Mouse (Mus musculus): Measurements from ENCODE around the gene Ndst2. TPM values are rescaled to one million over a fixed set of nuclear protein-coding genes. Genes with fewer than 3 reads are reported as not detected.

The Ndst2 gene
- polyA plus RNA-seq, 1 experiment: 33.3 TPM

GRCm38 (mm10) chr14:20738511-20738910, 4.1 kb upstream of the Ndst2 start:
- DNase-seq (ENCODE audit: low read depth): no peak

DNA sequence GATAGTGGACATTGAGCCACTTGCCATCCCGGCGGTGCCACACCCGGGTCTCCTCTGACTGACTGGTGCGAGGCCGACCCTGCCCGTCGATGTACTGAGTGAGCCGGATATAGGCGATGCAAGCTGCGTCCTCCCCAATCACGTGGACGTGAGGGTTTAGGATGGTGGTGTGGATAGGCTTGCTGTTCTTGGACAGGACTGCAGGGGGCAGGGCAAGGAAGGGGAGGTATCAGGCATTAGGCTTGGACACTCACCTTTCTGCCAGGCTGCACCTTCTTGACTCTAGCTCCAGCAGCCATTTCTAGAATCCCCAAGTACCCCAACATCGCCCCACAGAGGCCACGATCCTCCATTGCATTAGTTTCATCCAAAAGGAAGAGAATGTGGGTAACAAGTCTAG, 2.9 kb upstream of the Ndst2 start:
- DNase-seq (ENCODE audit: low read depth): peak; percentile 40
- TF ChIP-seq CTCF (IDR thresholded peaks at IDR 0.05; ENCODE audit: borderline replicate concordance, extremely low read depth, insufficient read depth, insufficient read length) (peak; percentile 65), POLR2A (IDR thresholded peaks at IDR 0.05; ENCODE audit: borderline replicate concordance, extremely low read depth, insufficient read depth, insufficient read length, poor library complexity, severe bottlenecking) (no peak)

More at GRCm38 (mm10) chr14:20738511-20738910, 4.1 kb upstream of the Ndst2 start:
- no peak for TF ChIP-seq CTCF (IDR thresholded peaks at IDR 0.05; ENCODE audit: borderline replicate concordance, extremely low read depth, insufficient read depth, insufficient read length)
- TF ChIP-seq POLR2A (IDR thresholded peaks at IDR 0.05; ENCODE audit: borderline replicate concordance, extremely low read depth, insufficient read depth, insufficient read length, poor library complexity, severe bottlenecking): no peak

GRCm38 (mm10) chr14:20735892-20736390, 1.6 kb upstream of the Ndst2 start:
- no peak for DNase-seq (ENCODE audit: low read depth)
- no peak for TF ChIP-seq POLR2A (IDR thresholded peaks at IDR 0.05; ENCODE audit: borderline replicate concordance, extremely low read depth, insufficient read depth, insufficient read length, poor library complexity, severe bottlenecking)
- no peak for TF ChIP-seq CTCF (IDR thresholded peaks at IDR 0.05; ENCODE audit: borderline replicate concordance, extremely low read depth, insufficient read depth, insufficient read length)

GRCm38 (mm10) chr14:20735052-20735451, 690 bp upstream of the Ndst2 start:
- no peak for DNase-seq (ENCODE audit: low read depth)
- TF ChIP-seq POLR2A (IDR thresholded peaks at IDR 0.05; ENCODE audit: borderline replicate concordance, extremely low read depth, insufficient read depth, insufficient read length, poor library complexity, severe bottlenecking) (no peak), CTCF (IDR thresholded peaks at IDR 0.05; ENCODE audit: borderline replicate concordance, extremely low read depth, insufficient read depth, insufficient read length) (no peak)

DNA sequence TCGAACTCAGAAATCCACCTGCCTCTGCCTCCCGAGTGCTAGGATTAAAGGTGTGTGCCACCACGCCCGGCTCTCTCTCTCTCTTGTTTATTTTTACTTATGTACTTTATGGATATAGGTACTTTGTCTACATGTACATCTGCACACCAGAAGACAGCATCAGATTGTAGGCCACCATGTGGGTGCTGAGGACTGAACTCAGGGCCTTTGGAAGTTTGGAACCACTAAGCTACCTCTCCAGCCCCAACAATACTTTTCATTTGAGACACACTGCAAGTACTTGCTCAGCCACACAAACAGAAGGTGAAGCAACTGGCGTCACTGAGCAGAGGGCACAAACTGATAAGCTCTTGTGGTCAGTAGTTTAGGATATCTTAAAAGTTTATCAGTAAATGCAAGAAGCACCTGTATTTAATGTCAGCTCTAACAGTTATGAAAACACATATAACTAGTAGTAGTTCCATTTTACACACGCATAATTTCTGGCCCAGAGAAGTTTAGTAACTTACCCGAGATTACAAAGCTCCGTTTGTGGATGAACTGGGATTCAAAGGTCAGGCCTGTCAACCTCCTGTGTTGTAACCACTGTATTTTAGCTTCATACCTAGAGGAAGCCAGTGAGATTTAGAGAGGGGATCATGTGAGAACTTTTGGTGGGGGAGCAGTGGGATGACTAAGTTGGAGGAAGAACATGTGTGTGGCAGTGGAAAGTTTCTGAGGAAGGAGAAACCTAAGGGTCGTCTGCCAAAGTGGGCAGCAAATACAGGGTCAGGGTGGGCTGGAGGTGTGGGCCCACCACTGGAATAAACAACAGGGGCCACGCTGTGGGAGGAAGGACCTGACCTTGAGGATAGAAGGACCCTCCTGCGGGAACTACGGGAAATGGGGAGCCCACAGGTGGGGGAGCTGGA, 1.1 kb downstream of the Ndst2 start:
- no peak for DNase-seq (ENCODE audit: low read depth)
- TF ChIP-seq CTCF (IDR thresholded peaks at IDR 0.05; ENCODE audit: borderline replicate concordance, extremely low read depth, insufficient read depth, insufficient read length) (no peak), POLR2A (IDR thresholded peaks at IDR 0.05; ENCODE audit: borderline replicate concordance, extremely low read depth, insufficient read depth, insufficient read length, poor library complexity, severe bottlenecking) (no peak)

- TF ChIP-seq CTCF (IDR thresholded peaks at IDR 0.05; ENCODE audit: borderline replicate concordance, extremely low read depth, insufficient read depth, insufficient read length): no peak
- no peak for TF ChIP-seq POLR2A (IDR thresholded peaks at IDR 0.05; ENCODE audit: borderline replicate concordance, extremely low read depth, insufficient read depth, insufficient read length, poor library complexity, severe bottlenecking)
- no peak for DNase-seq (ENCODE audit: low read depth)
These were observed 3.3 kb downstream of the Ndst2 start for GRCm38 (mm10) chr14:20730853-20731602.

DNA sequence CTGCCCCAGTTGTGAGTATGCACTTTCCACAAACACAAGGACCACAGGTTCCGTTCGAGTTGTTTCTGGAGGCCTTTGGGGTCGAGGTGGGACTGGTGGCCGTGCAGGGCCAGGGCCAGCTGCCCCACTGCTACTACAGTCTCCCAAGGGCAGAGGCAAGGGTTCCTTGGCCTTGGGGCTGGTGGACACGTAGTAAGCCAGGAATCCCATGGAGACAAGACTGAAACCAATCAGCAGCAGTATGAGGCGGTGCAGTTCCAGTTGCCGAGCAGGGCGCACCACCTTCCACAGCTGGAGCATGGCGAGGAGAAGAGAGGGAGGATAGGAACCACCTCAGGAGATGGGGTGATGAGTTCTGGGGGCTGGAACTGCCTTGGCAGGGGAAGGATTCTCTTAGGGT, 4.5 kb downstream of the Ndst2 start:
- TF ChIP-seq CTCF (IDR thresholded peaks at IDR 0.05; ENCODE audit: borderline replicate concordance, extremely low read depth, insufficient read depth, insufficient read length): no peak
- DNase-seq (ENCODE audit: low read depth): no peak

DNA sequence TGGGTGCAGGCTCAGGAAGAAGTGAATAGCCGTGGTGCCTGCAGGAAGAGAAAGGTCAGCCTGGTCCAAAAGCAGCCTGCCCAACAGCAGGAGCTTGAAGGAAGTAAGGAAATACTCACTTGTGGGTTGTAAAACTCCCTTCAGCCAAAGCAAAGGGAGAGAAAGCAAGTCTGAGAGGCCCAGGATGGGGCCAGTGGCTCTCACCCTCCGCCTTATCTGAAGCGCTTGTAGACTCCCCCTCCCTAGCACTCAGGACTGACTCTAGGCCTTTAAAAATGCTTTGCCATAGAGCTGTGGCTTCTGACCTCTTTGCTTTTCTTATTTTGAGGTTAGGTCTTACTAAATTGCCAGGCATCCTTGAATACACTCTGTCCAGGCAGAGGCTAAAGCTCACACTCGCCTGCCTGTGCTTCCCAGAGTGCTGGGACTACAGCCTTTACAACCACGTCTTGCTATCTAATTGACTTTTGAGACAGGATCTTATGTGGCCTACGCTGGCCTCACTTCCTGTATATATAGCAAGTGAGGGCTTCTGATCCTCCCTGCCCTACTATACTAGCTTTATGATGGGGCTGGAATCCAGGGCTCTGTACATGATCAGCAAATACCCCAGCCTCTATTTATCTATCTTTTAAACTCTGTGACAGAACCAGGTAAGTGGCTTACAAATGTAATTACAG, 8.6 kb downstream of the Ndst2 start:
- DNase-seq (ENCODE audit: low read depth): no peak
- no peak for TF ChIP-seq CTCF (IDR thresholded peaks at IDR 0.05; ENCODE audit: borderline replicate concordance, extremely low read depth, insufficient read depth, insufficient read length)
- no peak for TF ChIP-seq POLR2A (IDR thresholded peaks at IDR 0.05; ENCODE audit: borderline replicate concordance, extremely low read depth, insufficient read depth, insufficient read length, poor library complexity, severe bottlenecking)

- no peak for TF ChIP-seq POLR2A (IDR thresholded peaks at IDR 0.05; ENCODE audit: borderline replicate concordance, extremely low read depth, insufficient read depth, insufficient read length, poor library complexity, severe bottlenecking)
- TF ChIP-seq CTCF (IDR thresholded peaks at IDR 0.05; ENCODE audit: borderline replicate concordance, extremely low read depth, insufficient read depth, insufficient read length): peak; percentile 94
- peak; percentile 69 for DNase-seq (ENCODE audit: low read depth)
These were observed 10.3 kb downstream of the Ndst2 start for GRCm38 (mm10) chr14:20724043-20724442.

DNA sequence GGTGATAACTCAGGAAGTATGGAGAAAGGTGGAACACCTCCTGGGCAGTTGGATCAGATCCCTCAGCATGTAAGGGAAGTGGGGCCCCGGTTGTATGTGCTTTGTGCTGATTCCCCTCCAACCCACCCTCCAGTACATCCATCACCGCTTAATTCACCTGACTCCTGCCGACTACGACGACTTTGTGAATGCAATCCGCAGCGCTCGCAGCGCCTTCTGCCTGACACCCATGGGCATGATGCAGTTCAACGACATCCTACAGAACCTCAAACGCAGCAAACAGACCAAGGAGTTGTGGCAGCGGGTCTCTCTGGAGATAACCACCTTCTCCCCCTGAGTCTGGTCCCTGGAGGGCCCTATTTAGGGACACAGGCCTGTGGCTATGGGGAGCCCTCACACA, 11.4 kb downstream of the Ndst2 start:
- no peak for TF ChIP-seq POLR2A (IDR thresholded peaks at IDR 0.05; ENCODE audit: borderline replicate concordance, extremely low read depth, insufficient read depth, insufficient read length, poor library complexity, severe bottlenecking)
- TF ChIP-seq CTCF (IDR thresholded peaks at IDR 0.05; ENCODE audit: borderline replicate concordance, extremely low read depth, insufficient read depth, insufficient read length): no peak
- no peak for DNase-seq (ENCODE audit: low read depth)

DNA sequence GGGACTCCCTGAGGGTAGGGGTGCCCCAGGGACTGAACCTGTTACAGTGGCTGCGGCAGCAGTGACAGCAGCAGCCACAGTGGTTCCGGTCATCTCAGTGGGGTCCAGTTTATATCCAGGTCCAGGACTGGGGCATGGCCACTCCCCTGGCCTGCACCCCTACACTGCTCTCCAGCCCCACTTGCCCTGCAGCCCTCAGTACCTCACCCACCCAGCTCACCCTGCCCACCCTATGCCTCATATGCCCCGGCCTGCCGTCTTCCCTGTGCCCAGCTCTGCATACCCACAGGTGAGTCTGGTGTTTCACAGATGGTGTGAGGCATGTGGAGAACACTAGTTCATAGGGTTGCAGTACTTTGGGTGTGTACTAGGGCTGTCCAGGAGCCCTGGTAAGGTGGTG, 13.0 kb downstream of the Ndst2 start:
- DNase-seq (ENCODE audit: low read depth): no peak
- TF ChIP-seq POLR2A (IDR thresholded peaks at IDR 0.05; ENCODE audit: borderline replicate concordance, extremely low read depth, insufficient read depth, insufficient read length, poor library complexity, severe bottlenecking): no peak
- TF ChIP-seq CTCF (IDR thresholded peaks at IDR 0.05; ENCODE audit: borderline replicate concordance, extremely low read depth, insufficient read depth, insufficient read length): no peak

Measured in brain, embryonic 14.5 days (tissue).